Comparison of ENCODE assay signal across 19 mouse cellular contexts in genomic region chr3:80255304-80255703, GRCm38 (mm10).
"Had no signal": no experiment of that assay in that cellular context is flagged by ENCODE, and none has a peak within 500 bp of the region (broad histone marks: within the 10 kb centered on the region; RNA-seq: fewer than 3 reads in every experiment).

No protein-coding gene starts in this region.

- H3K9ac ChIP-seq: lung, embryonic 14.5 days; midbrain, embryonic 12.5 days; neural tube, embryonic 13.5 days; neural tube, embryonic 15.5 days had no signal

- H3K36me3 ChIP-seq: midbrain, embryonic 10.5 days; midbrain, embryonic 12.5 days; neural tube, embryonic 13.5 days; neural tube, embryonic 15.5 days had no signal

- H3K4me1 ChIP-seq: midbrain, embryonic 10.5 days; midbrain, embryonic 12.5 days; neural tube, embryonic 13.5 days; neural tube, embryonic 15.5 days had no signal

- H3K4me2 ChIP-seq: lung, embryonic 14.5 days; midbrain, embryonic 12.5 days; neural tube, embryonic 13.5 days; neural tube, embryonic 15.5 days had no signal

- ATAC-seq: midbrain, embryonic 16.5 days had no signal

- H3K27me3 ChIP-seq: midbrain, embryonic 12.5 days; neural tube, embryonic 13.5 days; neural tube, embryonic 15.5 days had no signal

- H3K9me3 ChIP-seq: midbrain, embryonic 10.5 days; midbrain, embryonic 12.5 days; neural tube, embryonic 13.5 days; neural tube, embryonic 15.5 days had no signal

- DNase-seq: lung, adult 18-20 months; lung, embryonic 14.5 days; lung, postnatal 10 days; lung, postnatal 4 days; midbrain, embryonic 14.5 days; retina, postnatal 1 day; right cerebral cortex, adult 18-20 months; right cerebral cortex, postnatal 25 days; right cerebral cortex, postnatal 4 days; spleen, adult 18-20 months; thymus, adult 18-20 months; thymus, postnatal 25 days; thymus, postnatal 4 days had no signal

- H3K4me3 ChIP-seq: midbrain, embryonic 10.5 days; midbrain, embryonic 12.5 days; myocyte; neural tube, embryonic 13.5 days; neural tube, embryonic 15.5 days had no signal

- H3K27ac ChIP-seq: midbrain, embryonic 10.5 days; midbrain, embryonic 12.5 days; neural tube, embryonic 13.5 days; neural tube, embryonic 15.5 days had no signal
